Mouse (Mus musculus) megakaryocyte-erythroid progenitor cell, adult 5 weeks (primary cell): Measurements from ENCODE around the gene Olfr1201. TPM values are rescaled to one million over a fixed set of nuclear protein-coding genes. Genes with fewer than 3 reads are reported as not detected.

ENCODE experiments used
- polyA plus RNA-seq: library from polyadenylated mRNA; stranded (reverse); fragments of >175 nt; gene quantifications from 2 replicates; pipeline ENCODE4 v1.2.3, GENCODE M21; 2012

Olfr1201 gene
- polyA plus RNA-seq: not detected in 2 replicates

GRCm38 (mm10) chr2:88792736-88793135, at the start of gene Olfr1201:
Olfr1201 (plus strand) TSS chr2:88793036.

GRCm38 (mm10) chr2:88751270-88751669, 41.6 kb upstream of the Olfr1201 start, which contains the start of gene Olfr1198:
Olfr1198 (minus strand) TSS chr2:88751370.

GRCm38 (mm10) chr2:88760369-88760768, 32.5 kb upstream of the Olfr1201 start, which contains the start of gene Olfr1199:
Olfr1199 (minus strand) TSS chr2:88760469.

GRCm38 (mm10) chr2:88770388-88770787, 22.4 kb upstream of the Olfr1201 start, which contains the start of gene Olfr1200:
Olfr1200 (minus strand) TSS chr2:88770488.

GRCm38 (mm10) chr2:88814196-88814595, 21.4 kb downstream of the Olfr1201 start, which contains the start of gene Olfr1202:
Olfr1202 (plus strand) TSS chr2:88814496.

GRCm38 (mm10) chr2:88829437-88829836, 36.6 kb downstream of the Olfr1201 start, which contains the start of gene Olfr1205:
Olfr1205 (plus strand) TSS chr2:88829737.

Other genes starting within 250 kb of the Olfr1201 start
- not detected in 2 replicates for gene Olfr1188, start 236.1 kb upstream of the Olfr1201 start, polyA plus RNA-seq
- gene Olfr1189, start 206.6 kb upstream of the Olfr1201 start, polyA plus RNA-seq: not detected in 2 replicates
- gene Olfr1191-ps1, start 152.5 kb upstream of the Olfr1201 start, polyA plus RNA-seq: not detected in 2 replicates
- gene Olfr1192-ps1, start 144.5 kb upstream of the Olfr1201 start, polyA plus RNA-seq: not detected in 2 replicates
- gene Olfr1193, start 117.4 kb upstream of the Olfr1201 start, polyA plus RNA-seq: not detected in 2 replicates
- gene Olfr1195, start 103.8 kb upstream of the Olfr1201 start, polyA plus RNA-seq: not detected in 2 replicates
- not detected in 2 replicates for gene Olfr1196, start 88.4 kb upstream of the Olfr1201 start, polyA plus RNA-seq
- not detected in 2 replicates for gene Olfr1197, start 60.7 kb upstream of the Olfr1201 start, polyA plus RNA-seq
- gene Olfr1198, start 41.7 kb upstream of the Olfr1201 start, polyA plus RNA-seq: not detected in 2 replicates
- gene Olfr1199, start 32.6 kb upstream of the Olfr1201 start, polyA plus RNA-seq: not detected in 2 replicates
- gene Olfr1200, start 22.5 kb upstream of the Olfr1201 start, polyA plus RNA-seq: 0.01 TPM in 1 of 2 replicates, not detected in the other
- gene Olfr1202, start 21.5 kb downstream of the Olfr1201 start, polyA plus RNA-seq: not detected in 2 replicates
- gene Olfr1205, start 36.7 kb downstream of the Olfr1201 start, polyA plus RNA-seq: not detected in 2 replicates
- not detected in 2 replicates for gene Olfr1204, start 56.3 kb downstream of the Olfr1201 start, polyA plus RNA-seq
- not detected in 2 replicates for gene Olfr1206, start 70.2 kb downstream of the Olfr1201 start, polyA plus RNA-seq
- 0.03 TPM in 1 of 2 replicates, not detected in the other for gene Olfr1208, start 109.3 kb downstream of the Olfr1201 start, polyA plus RNA-seq
- gene Olfr1209, start 122.1 kb downstream of the Olfr1201 start, polyA plus RNA-seq: not detected in 2 replicates
- gene Olfr1211, start 145.1 kb downstream of the Olfr1201 start, polyA plus RNA-seq: 0.02 and 0.03 TPM in 2 replicates
- not detected in 2 replicates for gene Olfr1212, start 160.9 kb downstream of the Olfr1201 start, polyA plus RNA-seq
- gene Gm13762, start 187.2 kb downstream of the Olfr1201 start, polyA plus RNA-seq: not detected in 2 replicates
- not detected in 2 replicates for gene Olfr1214, start 199.6 kb downstream of the Olfr1201 start, polyA plus RNA-seq
- not detected in 2 replicates for gene Olfr1215, start 213.9 kb downstream of the Olfr1201 start, polyA plus RNA-seq
- not detected in 2 replicates for gene Olfr1216, start 225.3 kb downstream of the Olfr1201 start, polyA plus RNA-seq
- gene Olfr1217, start 239.0 kb downstream of the Olfr1201 start, polyA plus RNA-seq: not detected in 2 replicates